Mouse (Mus musculus) liver, adult 2 months (tissue): ENCODE data around the gene Adgre5. TPM values are rescaled to one million over a fixed set of nuclear protein-coding genes. Genes with fewer than 3 reads are reported as not detected.

Source experiments
- DNase-seq: peaks from one replicate; pipeline ENCODE4 v3.0.0-alpha.2; 2011; ENCODE audit warnings: low read depth, low spot score; ENCODE audit errors: extremely low read depth
- H3K27ac ChIP-seq: fragments of 200-500 bp; replicated peaks from 2 replicates; pipeline ENCODE4 v1.5.1; 2012; ENCODE audit warnings: low read depth, mild to moderate bottlenecking, control low read depth, inconsistent platforms, low read length; ENCODE audit not compliant: insufficient read depth
- H3K27me3 ChIP-seq: fragments of 200-500 bp; 2 replicates; pipeline ENCODE4 v1.6.1; 2012; ENCODE audit warnings: mild to moderate bottlenecking, moderate library complexity, low read length, inconsistent platforms; ENCODE audit not compliant: control insufficient read depth, insufficient read depth
- H3K36me3 ChIP-seq: fragments of 200-500 bp; 2 replicates; pipeline ENCODE4 v1.6.1; 2012; ENCODE audit warnings: low read length, inconsistent platforms; ENCODE audit not compliant: control insufficient read depth, insufficient read depth
- H3K4me1 ChIP-seq: fragments of 200-500 bp; 2 replicates; pipeline ENCODE4 v1.6.1; 2011; ENCODE audit warnings: low read length; ENCODE audit not compliant: control insufficient read depth, insufficient read depth
- H3K4me3 ChIP-seq: fragments of 200-500 bp; 2 replicates; pipeline ENCODE4 v1.5.1; 2011; ENCODE audit warnings: low read depth, mild to moderate bottlenecking, control low read depth, low read length, moderate library complexity; ENCODE audit not compliant: insufficient read depth
- H3K79me2 ChIP-seq: fragments of 200-500 bp; 2 replicates; pipeline ENCODE4 v1.6.1; 2012; ENCODE audit warnings: inconsistent platforms, mild to moderate bottlenecking, low read length, moderate library complexity; ENCODE audit not compliant: control insufficient read depth, insufficient read depth
- H3K9ac ChIP-seq: fragments of 200-500 bp; 2 replicates; pipeline ENCODE4 v1.6.1; 2012; ENCODE audit warnings: low read depth, mild to moderate bottlenecking, control low read depth, inconsistent platforms, low read length
- CTCF ChIP-seq: fragments of 200-500 bp; IDR thresholded peaks from 2 replicates; pipeline ENCODE4 v1.5.1; 2011; ENCODE audit warnings: low read depth, low read length, control low read depth
- POLR2A ChIP-seq: fragments of 200-500 bp; IDR thresholded peaks from 2 replicates; pipeline ENCODE4 v1.6.1; 2011; ENCODE audit warnings: low read length, control low read depth; ENCODE audit not compliant: insufficient read depth; ENCODE audit errors: extremely low read depth
- WGBS: fragments of 180-500 bp; shearing (Covaris S2); methylation state at CpG from one replicate; pipeline ENCODE4 v1.1.7; 2018; 5-methylcytosine and 5-hydroxymethylcytosine counted together
- polyA plus RNA-seq: library from polyadenylated mRNA; depleted of rRNA; stranded (reverse); fragments of >200 nt; gene quantifications from 2 replicates; pipeline ENCODE4 v1.2.3, GENCODE M21; 2012
- total RNA-seq: library from RNA; depleted of rRNA; stranded (reverse); fragments of >200 nt; gene quantifications from 2 replicates; pipeline ENCODE4 v1.2.3, GENCODE M21; 2014

The Adgre5 gene
- total and polyA plus RNA-seq, 2 experiments = 17.9 to 20.8 TPM

DNA sequence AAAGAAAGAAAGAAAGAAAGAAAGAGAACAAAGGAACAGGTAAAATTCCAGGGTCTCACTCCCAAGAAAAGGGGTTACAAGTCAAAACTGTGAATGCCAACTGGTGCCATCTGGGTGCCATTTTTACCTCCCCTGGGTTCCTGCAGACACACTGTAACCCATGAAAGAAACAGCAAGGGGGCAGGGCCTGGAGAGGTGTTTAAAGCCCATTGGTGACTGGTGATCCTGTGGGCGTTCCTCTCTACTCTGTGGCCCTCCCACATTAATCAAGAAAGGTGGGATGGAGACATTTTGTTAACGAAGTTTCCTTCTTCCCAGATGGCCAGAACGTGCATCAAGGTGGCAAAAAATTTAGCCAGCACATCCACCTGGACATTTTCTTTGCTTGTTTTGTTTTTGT, 36.9 kb upstream of the Adgre5 start:
- DNase-seq = no peak
- TF ChIP-seq POLR2A (no peak), CTCF (no peak)
- no peak overlapping the region for H3K27ac ChIP-seq
- H3K79me2 ChIP-seq = no peaks in the 10 kb centered on the region
- H3K36me3 ChIP-seq = no peaks in the 10 kb centered on the region
- no peak overlapping the region for H3K9ac ChIP-seq
- H3K4me3 ChIP-seq = no peak overlapping the region
- no peaks in the 10 kb centered on the region for H3K27me3 ChIP-seq
- 86% methylated on average over 3 of the region's 3 CpGs for WGBS
- no peaks in the 10 kb centered on the region for H3K4me1 ChIP-seq

DNA sequence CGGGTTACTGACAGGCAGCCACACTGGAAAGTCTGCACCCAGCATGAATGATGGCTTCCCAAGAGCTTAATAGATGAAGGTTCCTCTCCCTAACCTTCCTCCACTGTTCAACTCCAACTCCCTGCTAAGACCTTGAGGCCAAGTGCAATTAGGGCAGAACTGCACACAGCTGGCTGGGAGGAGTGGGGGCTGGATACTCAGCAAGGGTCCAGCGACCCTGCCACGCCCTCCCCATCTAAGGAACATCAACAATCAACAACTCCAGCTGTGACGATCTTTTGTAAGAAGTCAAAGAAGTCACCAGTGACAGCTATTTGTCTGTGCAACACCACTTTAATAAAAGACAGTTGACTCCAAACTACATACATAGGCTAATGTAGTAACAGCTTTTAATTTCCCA, 35.5 kb upstream of the Adgre5 start:
- Histone ChIP-seq H3K27ac (no peak overlapping the region), H3K9ac (no peak overlapping the region), H3K4me3 (no peak overlapping the region), H3K79me2 (no peaks in the 10 kb centered on the region), H3K27me3 (no peaks in the 10 kb centered on the region), H3K4me1 (peaks cover 6% of the 10 kb centered on the region; the same call in 1 of the 2 replicates), H3K36me3 (no peaks in the 10 kb centered on the region)
- TF ChIP-seq CTCF (no peak), POLR2A (no peak)
- 75% methylated on average over 4 of the region's 4 CpGs for WGBS
- no peak for DNase-seq

DNA sequence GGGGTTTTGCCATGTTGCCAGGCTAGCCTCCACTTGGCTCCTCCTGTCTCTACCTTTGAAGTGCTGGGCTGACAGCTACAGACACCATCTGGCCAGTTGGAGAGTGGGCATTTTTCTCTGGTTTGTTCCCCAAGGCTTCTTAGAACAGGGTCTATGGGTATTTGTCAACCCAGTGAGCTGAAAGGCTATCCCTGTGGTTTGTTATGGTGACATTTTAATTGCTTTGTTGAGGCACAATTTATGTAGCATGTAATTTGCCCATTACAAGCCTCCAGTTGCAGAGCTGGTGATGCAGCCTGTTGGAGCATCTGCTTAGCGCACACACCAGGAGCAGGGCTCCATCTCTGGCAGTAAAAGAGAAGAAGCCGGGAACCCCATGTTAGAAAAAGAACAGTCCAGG, 33.1 kb upstream of the Adgre5 start:
- Histone ChIP-seq H3K9ac (no peak overlapping the region), H3K27ac (0 out of 2 replicates have a peak overlapping the region, but pooled peaks have one; percentile 10)
- 93% methylated on average over 2 of the region's 2 CpGs for WGBS

DNA sequence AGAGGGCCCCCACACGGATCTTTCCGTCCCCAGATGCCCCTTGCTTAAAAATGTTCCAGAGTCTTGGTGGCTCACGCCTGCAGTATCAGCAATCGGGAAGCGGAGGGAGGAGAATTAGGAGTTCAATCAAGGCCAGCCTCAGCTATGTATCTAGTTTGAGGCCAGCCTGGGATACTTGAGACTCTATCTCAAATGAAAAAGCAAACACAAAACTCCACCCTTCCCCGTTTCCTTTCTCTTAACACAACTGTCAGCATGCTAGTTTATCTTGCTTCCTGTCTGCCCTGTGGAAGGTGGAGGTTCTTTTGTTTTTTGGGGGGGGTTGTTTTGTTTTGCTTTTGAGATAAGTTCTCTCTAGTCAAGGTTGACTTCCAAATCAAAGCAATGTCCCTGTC, 32.3 kb upstream of the Adgre5 start:
- no peak overlapping the region for H3K4me3 ChIP-seq
- no peak overlapping the region for H3K9ac ChIP-seq
- H3K27ac ChIP-seq = peak overlapping the region; percentile 61
- WGBS = 25% methylated on average over 6 of the region's 6 CpGs
- no peaks in the 10 kb centered on the region for H3K27me3 ChIP-seq
- H3K4me1 ChIP-seq = peaks cover 6% of the 10 kb centered on the region; the same call in 1 of the 2 replicates
- H3K79me2 ChIP-seq = no peaks in the 10 kb centered on the region
- no peak for TF ChIP-seq CTCF
- no peak for TF ChIP-seq POLR2A
- H3K36me3 ChIP-seq = no peaks in the 10 kb centered on the region
- DNase-seq = peak; percentile 24

More for the DNA sequence above, 33.1 kb upstream of the Adgre5 start:
- DNase-seq = no peak
- Histone ChIP-seq H3K4me1 (peaks cover 6% of the 10 kb centered on the region; the same call in 1 of the 2 replicates), H3K4me3 (no peak overlapping the region), H3K79me2 (no peaks in the 10 kb centered on the region), H3K36me3 (no peaks in the 10 kb centered on the region), H3K27me3 (no peaks in the 10 kb centered on the region)
- TF ChIP-seq CTCF (no peak), POLR2A (no peak)

DNA sequence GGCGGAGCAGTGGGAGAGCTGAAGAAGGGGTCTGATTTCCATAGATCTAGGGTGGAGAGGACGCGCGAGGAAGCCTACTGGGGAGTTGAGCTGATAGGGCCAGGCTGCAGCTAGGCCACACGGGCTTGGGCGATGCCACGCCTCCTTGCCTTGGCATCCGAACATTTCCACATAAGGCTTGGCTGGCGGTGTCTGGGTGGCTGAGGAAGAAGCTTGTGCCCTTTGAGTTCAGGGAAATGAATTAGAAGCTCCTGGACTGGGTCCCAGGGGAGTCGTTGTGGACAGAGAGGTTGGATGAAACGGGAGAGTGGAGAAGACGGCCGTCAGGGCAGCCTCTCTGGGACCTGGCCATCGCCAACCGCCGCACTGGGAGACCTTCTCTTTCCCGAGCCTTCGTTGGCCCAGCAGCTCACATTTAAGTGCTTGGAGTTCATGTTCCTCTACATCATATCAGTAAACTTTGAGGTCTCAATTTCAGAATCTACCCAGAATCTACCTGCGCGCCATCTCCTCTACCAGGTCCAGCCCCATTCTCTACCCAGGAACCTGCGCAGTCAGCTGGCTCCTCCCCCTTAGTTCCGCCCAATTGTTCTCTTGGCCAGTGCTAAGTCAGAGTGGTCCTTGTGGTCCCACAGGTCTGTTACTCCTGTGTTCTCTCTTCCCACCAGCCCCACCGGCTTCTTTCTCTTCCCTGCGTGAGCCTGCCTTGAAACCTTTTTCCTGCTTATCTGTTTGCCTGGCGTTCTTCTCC, 31.8 kb upstream of the Adgre5 start:
- H3K4me1 ChIP-seq = peaks cover 6% of the 10 kb centered on the region; the same call in 1 of the 2 replicates
- no peaks in the 10 kb centered on the region for H3K36me3 ChIP-seq
- peak overlapping the region; percentile 14; the same call in 1 of the 2 replicates for H3K4me3 ChIP-seq
- H3K9ac ChIP-seq = 0 out of 2 replicates have a peak overlapping the region, but pooled peaks have one; percentile 2
- peak overlapping the region; percentile 61 for H3K27ac ChIP-seq
- 13% methylated on average over 25 of the region's 25 CpGs for WGBS
- H3K27me3 ChIP-seq = no peaks in the 10 kb centered on the region
- TF ChIP-seq CTCF (no peak), POLR2A (no peak)
- no peaks in the 10 kb centered on the region for H3K79me2 ChIP-seq
- no peak for DNase-seq

DNA sequence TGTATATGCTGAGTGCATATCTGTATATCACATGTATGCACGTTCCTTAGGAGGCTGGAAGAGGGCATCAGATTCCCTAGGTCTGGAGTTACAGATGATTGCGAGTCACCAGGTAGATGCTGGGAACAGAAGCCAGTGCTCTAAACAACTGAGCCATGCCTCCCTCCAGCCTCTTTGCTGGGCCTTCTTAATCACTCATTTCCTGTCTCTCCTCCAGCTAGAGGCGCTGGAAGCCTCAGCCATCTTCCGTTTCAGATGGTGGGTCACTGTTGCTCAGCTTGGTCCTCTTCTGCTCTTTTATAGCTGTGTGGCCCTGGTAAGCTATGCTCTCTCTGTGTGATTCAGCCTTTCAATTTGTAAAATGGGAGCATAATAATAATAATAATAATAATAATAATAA, 30.7 kb upstream of the Adgre5 start:
- Histone ChIP-seq H3K79me2 (no peaks in the 10 kb centered on the region), H3K4me3 (no peak overlapping the region), H3K27ac (no peak overlapping the region), H3K27me3 (no peaks in the 10 kb centered on the region), H3K9ac (no peak overlapping the region), H3K4me1 (peaks cover 6% of the 10 kb centered on the region; the same call in 1 of the 2 replicates), H3K36me3 (no peaks in the 10 kb centered on the region)
- DNase-seq = no peak
- 71% methylated on average over 4 of the region's 4 CpGs for WGBS
- no peak for TF ChIP-seq POLR2A
- no peak for TF ChIP-seq CTCF
